Mouse (Mus musculus) adrenal gland, postnatal 14 days (tissue): Measurements from ENCODE around the gene Btbd6. TPM values are rescaled to one million over a fixed set of nuclear protein-coding genes. Genes with fewer than 3 reads are reported as not detected.

ENCODE experiments used
- DNase-seq: peaks from one replicate; pipeline ENCODE4 v3.0.0; 2021; ENCODE audit warnings: mixed read lengths
- long read RNA-seq, 2 experiments: library from polyadenylated mRNA; stranded (forward); transcript quantifications; one replicate each; pipeline ENCODE4 v2.0.0; 2021
- total RNA-seq: library from RNA; stranded (reverse); gene quantifications from 2 replicates; pipeline ENCODE4 v1.2.3, GENCODE M21; 2021

Gene Btbd6
- 18.3 and 21.1 TPM in 2 replicates for total RNA-seq
- long read RNA-seq, experiment 1, transcript Btbd6-204 (4 exons, 2,085 nt) = major isoform, 6 of 20 reads
- long read RNA-seq, experiment 1, transcript Btbd6-202 (5 exons, 1,975 nt) = minor isoform, 5 of 20 reads
- long read RNA-seq, experiment 1, partial matches to known transcripts = 1 of 20 reads
- long read RNA-seq, experiment 1, other reads (novel, unspliced or antisense) = 4 of 20 reads
- long read RNA-seq, experiment 2, transcript Btbd6-204 (4 exons, 2,085 nt) = major isoform, 7 of 15 reads
- long read RNA-seq, experiment 2, partial matches to known transcripts = 0 of 15 reads
- long read RNA-seq, experiment 2, other reads (novel, unspliced or antisense) = 1 of 15 reads

GRCm38 (mm10) chr12:112976371-112977073 lies at the start of gene Btbd6:
TSS of gene Btbd6 (plus strand) at chr12:112976482.
- DNase-seq = peak; percentile 96

GRCm38 (mm10) chr12:112927265-112927664 lies 49.0 kb upstream of the Btbd6 start:
- no peak for DNase-seq

DNA sequence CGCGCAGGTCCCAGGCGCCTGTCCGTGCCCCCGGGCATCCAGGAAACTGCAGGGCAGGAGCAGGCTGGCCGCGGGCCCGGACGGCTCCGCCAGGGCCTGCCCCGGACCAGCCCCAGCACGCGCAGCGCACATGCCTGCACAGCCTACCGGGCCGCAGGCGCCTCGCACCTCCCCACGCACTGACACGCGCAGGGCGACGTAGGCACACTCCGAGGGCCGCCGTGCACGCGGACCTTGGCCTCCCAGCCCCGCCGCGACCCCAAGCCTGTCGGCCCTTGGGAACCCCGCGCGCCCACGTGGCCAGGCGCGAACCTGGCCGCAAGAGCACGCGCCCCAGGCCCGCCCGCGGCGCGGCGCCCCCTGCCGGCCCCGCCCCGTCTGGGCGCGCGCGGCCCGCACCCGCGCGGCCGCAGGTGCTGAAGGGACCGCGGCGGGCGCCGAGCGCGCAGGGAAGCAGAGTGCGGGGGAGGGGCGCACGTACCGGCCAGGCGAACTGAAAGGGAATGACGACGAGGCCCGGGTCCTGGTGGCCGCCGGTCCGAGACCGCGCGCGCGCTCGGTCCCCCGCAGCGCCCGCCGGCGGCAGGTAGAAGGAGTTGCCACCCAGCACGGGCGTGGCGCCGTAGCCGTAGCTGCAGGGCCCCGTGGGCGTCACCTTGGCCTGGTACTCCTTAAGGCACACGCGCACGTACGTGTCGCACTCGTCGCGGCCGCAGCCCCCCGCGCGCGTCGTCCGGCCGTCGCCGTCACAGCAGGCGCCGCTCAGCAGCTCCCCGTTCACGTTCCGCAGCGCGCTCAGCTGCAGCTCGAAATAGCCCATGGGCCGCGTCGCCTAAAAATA lies 47.7 kb upstream of the Btbd6 start:
- DNase-seq = peak; percentile 51

GRCm38 (mm10) chr12:112929562-112930352 lies 46.5 kb upstream of the Btbd6 start, which contains the start of gene Jag2:
TSS of gene Jag2 (minus strand) at chr12:112929776.
- DNase-seq = peak; percentile 68

GRCm38 (mm10) chr12:112932647-112933046 lies 43.6 kb upstream of the Btbd6 start:
- no peak for DNase-seq

GRCm38 (mm10) chr12:112937906-112938305 lies 38.4 kb upstream of the Btbd6 start:
- DNase-seq = no peak

- DNase-seq = no peak
Measured at GRCm38 (mm10) chr12:112938366-112938765, 37.9 kb upstream of the Btbd6 start.

DNA sequence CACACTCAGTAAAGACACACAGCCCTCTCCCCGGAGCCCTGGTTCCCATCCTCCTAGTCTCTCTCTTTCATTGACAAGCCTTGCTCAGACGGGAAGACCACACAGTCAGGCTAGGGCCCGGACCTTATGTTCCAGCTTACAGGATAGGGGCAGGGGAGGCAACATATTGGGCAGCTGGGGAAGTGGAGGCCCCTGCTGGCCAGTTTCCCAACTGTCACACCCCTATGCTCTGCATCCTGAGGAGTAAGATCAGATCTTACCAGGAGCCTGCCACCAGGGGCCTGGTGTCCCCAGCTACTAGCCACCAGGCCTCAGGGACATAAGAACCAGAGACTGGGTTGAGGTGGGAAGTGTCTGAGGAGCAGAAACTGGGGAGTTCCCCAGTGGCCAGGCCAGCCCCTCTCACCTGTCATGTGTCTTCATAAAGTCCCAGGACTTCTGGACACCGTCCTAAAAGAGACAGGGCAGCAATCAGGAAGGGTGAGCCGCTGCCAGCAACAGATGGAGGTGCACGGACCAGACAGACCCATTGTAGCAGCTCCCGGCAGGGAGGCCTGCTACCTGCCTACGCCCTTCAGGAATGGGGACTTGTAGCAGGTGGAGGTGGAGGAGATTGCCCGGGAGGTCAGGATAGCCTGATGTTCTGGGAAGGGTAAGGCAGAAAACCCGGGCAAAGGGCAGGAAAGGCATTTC lies 37.3 kb upstream of the Btbd6 start:
- no peak for DNase-seq

DNA sequence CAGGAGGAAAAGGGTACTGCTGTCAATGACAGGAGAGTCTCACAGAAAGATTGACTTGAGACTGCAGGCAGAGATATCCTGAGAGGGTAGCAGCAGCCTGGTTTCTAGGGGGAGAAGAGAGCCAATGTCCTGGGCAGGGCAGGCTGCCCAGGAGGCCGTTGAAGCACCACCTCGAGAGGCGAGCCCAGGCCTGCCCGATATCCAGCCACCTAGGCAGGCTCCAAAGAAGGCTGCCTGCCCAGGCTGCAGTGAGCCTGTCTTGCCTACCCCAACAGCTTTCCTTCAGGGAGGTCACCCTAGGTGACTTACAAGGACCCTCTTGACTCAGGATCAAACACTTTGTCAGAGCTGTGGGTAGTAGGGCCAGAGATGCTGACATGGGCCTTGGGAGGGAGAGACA lies 36.0 kb upstream of the Btbd6 start:
- DNase-seq = no peak

DNA sequence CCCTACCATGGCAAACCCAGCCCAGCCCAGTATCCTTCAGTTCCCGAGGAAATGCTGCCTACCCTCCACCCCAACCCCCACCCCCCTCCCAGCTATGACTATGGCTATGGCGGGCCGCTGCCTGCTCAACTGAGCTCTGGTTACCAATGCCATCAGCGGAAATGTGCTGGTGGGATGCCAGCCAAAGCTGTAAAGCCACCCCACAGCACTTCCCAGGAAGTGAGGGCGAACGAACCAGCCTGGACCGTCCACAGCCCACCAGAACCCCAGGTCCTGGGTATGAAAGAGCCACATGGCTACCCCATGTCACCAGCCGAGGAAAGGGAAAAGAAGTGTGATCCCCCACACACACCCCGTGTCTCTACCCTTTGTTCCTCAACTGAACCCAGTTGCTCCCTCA lies 35.6 kb upstream of the Btbd6 start:
- DNase-seq = no peak

DNA sequence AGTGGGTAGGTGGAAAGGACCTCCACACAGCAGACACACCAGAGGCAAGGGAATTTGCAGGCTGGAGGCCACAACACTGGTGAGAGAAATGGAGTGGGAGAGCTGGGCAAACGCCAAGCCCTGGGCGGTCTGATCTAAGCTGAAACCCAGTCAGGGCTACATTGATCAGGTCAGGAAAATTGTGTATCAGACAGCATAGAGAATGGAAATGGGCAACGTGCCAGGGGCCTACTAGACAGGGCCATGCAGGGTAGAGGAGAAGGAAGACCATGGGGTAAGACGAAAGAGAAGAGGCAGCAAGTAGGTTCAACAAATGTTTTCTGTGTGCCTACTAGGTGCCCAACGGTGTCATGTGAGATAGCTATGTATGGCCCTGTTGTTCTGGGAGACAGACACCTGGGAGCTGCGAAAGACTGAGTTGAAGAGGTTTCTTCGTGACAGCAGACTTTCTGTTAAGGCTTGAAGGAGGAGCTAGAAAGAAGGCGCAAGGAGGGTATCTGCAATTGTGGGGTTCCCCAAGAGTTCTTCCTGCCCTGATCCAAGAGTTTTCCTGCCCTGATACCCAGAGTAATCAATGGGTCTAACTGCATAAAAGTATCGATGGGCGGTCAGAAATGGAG lies 35.0 kb upstream of the Btbd6 start:
- peak; percentile 51 for DNase-seq

DNA sequence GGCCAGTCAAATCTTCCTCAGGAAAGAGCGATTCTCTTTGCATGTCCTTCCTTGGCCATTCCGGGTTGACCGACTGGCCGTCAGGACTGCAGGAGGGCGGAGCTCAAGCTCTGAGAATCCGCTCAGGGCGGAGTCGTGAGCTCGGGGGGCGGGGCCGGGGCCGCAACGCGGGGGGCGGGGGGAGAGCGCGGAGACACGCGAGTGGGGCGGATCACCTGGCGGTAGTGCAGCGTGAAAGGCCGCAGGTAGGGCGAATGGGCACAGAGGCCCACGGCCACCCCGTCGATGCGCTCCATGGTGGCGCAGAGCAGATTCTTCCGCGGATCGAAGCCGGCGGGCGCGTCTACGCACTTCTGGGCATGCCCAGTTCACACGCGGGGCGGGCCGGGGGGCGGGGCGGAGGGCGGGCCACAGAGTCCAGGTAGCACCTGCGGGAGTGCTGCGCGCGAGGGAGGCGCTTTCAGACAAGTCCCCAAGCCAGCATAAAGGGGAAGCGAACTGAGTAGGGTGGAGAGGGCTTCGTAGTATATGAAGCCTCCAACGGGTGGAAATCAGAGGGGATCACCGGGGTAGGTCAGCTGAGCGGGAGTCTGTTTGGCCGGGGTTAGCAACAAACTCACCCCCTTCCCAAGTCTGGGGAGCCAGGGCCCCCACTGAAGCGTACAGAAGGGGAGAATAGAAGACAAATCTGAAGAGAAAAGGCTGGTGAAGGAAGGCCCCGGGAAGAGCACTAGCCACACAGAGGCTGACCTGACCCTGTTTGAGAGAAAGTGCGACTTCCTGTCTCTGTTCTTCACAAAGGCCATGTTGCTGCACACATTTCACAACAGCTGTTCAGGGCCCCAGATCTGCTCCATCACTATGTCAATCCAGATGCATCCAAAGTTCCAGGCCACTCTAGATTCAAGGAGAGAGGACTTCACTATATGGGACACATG lies 34.2 kb upstream of the Btbd6 start, which contains the start of gene Nudt14:
TSS of gene Nudt14 (minus strand) at position 349 of the 938 bp plus-strand sequence.
- peak; percentile 89 for DNase-seq

GRCm38 (mm10) chr12:112943669-112944068 lies 32.6 kb upstream of the Btbd6 start:
- DNase-seq = no peak

- DNase-seq = peak; percentile 60
Measured at GRCm38 (mm10) chr12:112947307-112947706, 29.0 kb upstream of the Btbd6 start.

DNA sequence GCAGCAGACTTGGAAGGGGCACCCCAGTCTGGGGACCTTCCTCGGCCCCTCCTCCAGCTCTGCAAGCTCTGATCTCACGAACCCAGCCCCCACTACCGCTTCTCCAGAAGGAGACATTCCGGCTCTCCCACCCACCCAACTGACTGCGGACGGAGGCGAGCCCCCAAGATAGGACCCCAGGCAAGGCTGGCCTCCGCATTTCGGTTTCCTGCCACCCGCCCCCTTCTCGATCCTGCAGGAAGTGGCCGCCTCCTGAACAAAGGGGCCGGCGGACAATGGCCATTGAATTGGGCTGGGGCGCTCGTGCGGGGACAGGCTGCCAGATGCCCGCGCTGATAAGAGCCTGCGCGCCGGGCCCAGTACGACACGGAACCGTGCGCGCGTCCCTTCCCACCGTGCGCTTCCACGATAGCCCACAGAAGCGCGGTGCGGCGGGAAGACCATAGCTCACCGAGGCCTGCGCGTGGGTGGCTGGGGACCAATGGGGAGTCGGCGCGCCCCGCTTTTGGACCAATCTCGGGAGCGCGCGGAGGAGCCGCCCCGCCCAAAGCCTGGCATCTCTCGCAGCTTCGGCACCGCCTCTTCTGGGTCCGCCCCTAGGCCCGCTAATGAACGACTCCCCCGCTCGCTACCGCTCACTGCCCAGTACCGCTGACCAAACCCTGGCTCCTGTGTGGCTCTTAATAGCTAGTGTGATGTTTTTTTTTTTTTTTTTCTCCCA lies 26.1 kb upstream of the Btbd6 start:
- peak; percentile 95 for DNase-seq

GRCm38 (mm10) chr12:112950761-112951129 lies 25.5 kb upstream of the Btbd6 start:
- DNase-seq = no peak

GRCm38 (mm10) chr12:112951150-112951842 lies 25.0 kb upstream of the Btbd6 start:
- DNase-seq = no peak

DNA sequence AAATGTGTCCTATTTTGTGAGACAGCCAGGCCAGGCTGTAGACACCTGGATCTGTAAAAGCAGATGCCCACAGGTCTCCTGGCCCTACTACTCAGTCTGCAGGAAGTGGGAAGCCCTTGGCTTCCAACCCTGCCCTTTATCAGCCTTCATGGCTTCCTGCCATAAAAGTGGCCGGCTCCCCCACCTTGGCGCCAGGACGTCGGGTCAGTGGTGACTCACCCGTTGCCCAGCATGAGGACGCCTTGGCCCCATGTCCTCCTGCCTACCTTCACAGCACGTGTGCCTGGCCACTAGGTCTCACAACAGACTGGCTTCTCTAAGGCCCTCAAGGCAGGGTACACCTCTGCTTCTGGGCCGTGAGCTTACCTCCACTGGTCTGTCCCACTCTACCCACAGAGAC lies 23.8 kb upstream of the Btbd6 start:
- DNase-seq = peak; percentile 93
